Mouse (Mus musculus) spleen, postnatal 4 days (tissue): ENCODE results near the gene Nagk.
A peak's percentile ranks its signal among the peaks of the same experiment; 100 is the strongest.
"Not testable (repeated sequence)": the region's sequence is repeated elsewhere in the genome, so short reads cannot be mapped to it uniquely, and the experiment has no call there.

Experiments
- DNase-seq, 2 experiments: peaks; one replicate each; pipeline ENCODE4 v3.0.0; 2022; ENCODE audit warnings: low spot score in 2 of 2

The Nagk gene

GRCm38 (mm10) chr6:83815801-83816200 is 21.0 kb downstream of the Nagk start:
- no peak for DNase-seq

- DNase-seq, result no peak
Observed at GRCm38 (mm10) chr6:83818996-83819395, 24.2 kb downstream of the Nagk start.

GRCm38 (mm10) chr6:83820727-83821515 is 26.1 kb downstream of the Nagk start:
- no peak for DNase-seq

GRCm38 (mm10) chr6:83821856-83822255 is 27.1 kb downstream of the Nagk start:
- no peak for DNase-seq

- no peak for DNase-seq
Observed at GRCm38 (mm10) chr6:83830941-83831605, 36.3 kb downstream of the Nagk start.

- DNase-seq, result peak; percentile 96 to 99
Observed at GRCm38 (mm10) chr6:83831606-83832123, 36.9 kb downstream of the Nagk start, which contains the start of gene Paip2b. TSS of gene Paip2b (minus strand) at chr6:83831741.

- not testable (repeated sequence) for DNase-seq
Observed at GRCm38 (mm10) chr6:83832393-83832792, 37.6 kb downstream of the Nagk start.

GRCm38 (mm10) chr6:83836826-83837225 is 42.0 kb downstream of the Nagk start:
- no peak for DNase-seq

GRCm38 (mm10) chr6:83838046-83838445 is 43.3 kb downstream of the Nagk start:
- no peak for DNase-seq

- no peak for DNase-seq
Observed at GRCm38 (mm10) chr6:83840086-83840485, 45.3 kb downstream of the Nagk start.

GRCm38 (mm10) chr6:83844913-83845312 is 50.1 kb downstream of the Nagk start:
- DNase-seq, result no peak

GRCm38 (mm10) chr6:83846141-83846540 is 51.4 kb downstream of the Nagk start:
- no peak for DNase-seq

- DNase-seq, result no peak
Observed at GRCm38 (mm10) chr6:83849446-83849845, 54.7 kb downstream of the Nagk start.
